Mouse (Mus musculus) skeletal muscle tissue, postnatal 0 days (tissue): Measurements from ENCODE around the gene Ccdc159. TPM values are rescaled to one million over a fixed set of nuclear protein-coding genes. Genes with fewer than 3 reads are reported as not detected.

Experiments used
- polyA plus RNA-seq: library from polyadenylated mRNA; unstranded; fragments of >200 nt; fragmentation: Nextera tagmentation; extraction: Ambion mirVana; gene quantifications from 2 replicates; pipeline ENCODE4 v1.2.1, GENCODE M21; 2015

The Ccdc159 gene
- 1.1 and 1.3 TPM in 2 replicates for polyA plus RNA-seq

DNA sequence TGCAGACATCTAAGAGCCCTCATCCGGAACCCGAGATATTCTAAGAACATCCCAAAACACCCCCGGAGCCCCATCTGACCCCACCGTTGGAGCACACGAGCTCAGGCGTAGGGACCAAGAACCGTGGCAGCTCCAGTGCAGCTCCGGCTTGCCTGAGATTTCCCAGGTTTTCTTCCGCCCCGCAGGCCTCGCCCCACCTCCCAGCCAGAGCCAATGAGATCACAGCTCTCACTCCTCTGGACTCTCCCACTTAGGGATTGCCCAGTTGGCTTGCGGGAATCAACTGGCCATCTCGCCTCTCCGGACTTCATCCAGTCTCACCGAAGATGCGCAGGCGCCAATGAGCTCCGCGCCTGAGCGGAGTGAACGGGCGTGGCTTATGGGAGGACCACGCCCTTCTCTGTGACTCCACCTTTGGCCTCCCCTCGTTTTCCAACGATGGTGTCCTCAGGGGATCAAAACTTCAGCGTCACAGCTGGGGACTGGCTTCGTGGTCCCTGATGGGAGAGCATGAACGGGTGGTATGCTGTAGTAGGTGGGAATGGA lies at the start of gene Ccdc159, which contains the start of gene Tmem205:
Gene Ccdc159 (plus strand): TSS at position 264 of the 546 bp plus-strand sequence.
Gene Tmem205 (minus strand): TSS at position 349 of the 546 bp plus-strand sequence.

DNA sequence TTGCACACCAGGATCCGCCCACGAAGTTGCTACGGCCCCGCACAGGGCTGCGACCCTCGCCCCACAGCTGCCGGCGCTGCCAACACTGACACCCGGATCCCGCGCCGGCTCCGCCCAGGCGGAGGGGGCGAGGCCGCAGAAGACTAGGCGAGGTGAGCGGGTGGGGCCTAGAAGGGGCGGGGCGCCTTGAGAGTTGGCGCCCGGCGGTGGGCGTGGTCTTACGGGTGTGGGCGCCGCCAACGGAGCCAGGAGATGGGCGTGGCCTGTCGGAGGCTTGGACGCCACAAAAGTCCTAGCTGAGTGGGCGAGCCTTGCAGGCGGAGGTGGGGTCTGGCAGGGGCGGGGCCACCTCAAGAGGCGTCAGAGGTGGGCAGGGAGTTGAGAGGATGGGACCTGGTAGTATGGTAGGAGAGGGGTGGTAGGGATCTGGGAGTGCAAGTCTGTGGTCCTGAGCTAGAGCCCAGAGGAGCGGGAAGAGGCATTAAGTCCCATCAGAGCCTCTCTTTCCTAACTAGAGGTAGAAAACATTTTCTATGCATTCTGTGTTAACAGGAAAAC lies 9.2 kb upstream of the Ccdc159 start, which contains the start of gene Rab3d:
Gene Rab3d (minus strand): TSS at position 158 of the 558 bp plus-strand sequence.

DNA sequence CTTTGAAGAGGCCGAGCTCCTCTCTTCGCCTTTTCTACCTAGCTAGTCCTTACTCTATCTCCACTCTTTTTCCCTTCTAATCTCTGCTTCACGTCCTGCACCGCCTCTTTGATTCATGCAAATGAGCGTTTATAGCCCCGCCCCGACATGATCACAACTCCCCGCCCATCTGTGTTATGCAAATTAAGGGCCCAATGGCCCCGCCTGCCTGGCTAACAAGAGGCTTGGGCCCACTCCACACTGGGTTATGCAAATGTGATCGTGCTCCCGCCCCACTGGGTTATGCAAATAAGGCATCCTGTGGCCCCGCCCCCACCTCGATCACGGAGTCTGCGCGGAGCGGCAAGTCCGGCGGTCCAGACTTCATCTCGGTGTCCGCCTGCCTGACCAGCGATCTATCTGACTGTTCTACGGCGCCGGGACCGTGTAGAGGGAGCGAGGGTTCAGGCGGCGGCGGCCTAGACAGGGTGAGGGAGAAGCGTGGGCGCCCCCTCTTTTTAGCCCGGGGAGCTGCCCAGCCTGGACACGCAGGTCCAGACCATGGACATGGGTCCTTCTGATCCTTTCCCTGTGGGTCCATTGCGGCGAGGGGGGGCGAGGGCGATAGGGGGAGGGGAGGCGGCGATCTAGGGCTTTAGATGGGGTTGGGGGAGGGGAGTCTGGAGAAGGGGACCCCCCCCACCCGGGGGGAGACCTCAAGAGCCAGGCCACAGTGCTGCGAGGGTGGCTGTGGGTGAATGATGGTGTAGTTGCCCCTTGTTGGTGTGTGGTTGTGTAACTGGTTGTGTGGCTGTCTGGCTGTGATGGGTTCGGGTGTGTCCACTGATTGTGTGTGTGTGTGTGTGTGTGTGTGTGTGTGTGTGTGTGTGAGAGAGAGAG lies 9.7 kb downstream of the Ccdc159 start, which contains the start of gene Plppr2:
Gene Plppr2 (plus strand): TSS at position 342 of the 879 bp plus-strand sequence.

DNA sequence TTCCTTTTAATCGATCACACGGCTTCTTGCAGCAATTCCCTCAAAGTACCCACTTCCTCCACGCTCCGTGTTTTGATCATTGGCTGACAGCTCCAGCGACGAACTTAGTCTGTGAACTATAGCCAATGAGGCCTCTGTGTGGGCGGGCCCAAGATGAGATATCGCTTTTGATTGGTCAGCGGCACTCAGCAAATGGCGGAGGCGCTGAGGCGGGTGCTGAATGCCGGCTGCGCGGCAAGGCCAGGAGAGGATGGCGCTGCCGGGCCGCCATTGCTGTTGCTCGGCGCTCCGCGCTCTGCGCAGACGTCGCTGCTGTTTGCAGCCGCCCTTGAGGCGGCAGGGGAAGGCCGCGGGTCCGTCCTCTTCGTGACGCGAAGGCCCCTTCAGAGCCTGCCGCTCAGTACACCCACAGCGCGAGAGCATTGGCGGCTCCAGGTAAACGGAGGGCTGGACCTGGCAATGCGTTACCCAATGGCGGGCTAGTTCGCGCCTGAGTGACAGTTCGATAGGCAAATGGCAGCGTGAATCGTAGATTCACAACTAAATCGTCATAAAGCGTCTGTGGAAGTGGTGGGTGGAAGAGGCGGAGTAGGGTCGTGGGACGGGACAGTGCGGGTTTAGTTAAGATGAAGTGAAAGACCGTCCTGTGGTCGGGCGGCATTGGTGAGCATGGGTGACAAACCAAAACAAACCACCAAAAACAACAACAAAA lies 28.5 kb downstream of the Ccdc159 start, which contains the start of gene Swsap1:
Gene Swsap1 (plus strand): TSS at position 186 of the 712 bp plus-strand sequence.

DNA sequence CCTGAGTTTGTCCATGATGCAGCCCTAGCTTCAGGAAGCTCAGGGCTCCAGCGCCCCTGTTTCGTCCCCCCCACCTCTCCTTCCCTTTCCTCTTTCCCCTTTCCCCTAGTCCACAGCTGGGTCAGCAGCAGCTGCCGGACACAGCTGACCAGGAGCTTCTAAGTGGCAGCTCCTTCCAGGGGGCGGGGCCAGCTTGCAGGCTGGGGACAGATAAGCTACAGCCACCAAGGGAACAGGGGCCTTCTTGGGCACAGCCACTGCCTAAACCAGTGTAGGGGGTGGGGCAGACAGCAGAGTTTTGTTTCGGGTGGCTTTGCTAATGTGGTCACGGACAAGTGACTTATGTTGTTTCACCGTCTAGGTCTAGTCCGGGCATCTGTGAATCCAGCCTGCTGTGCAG lies 36.1 kb downstream of the Ccdc159 start, which contains the start of gene Epor:
Gene Epor (minus strand): TSS at position 90 of the 400 bp plus-strand sequence.

Other genes with a start within 250 kb of the Ccdc159 start
- gene Ldlr, start 204.0 kb upstream of the Ccdc159 start, polyA plus RNA-seq = 6.8 and 11.5 TPM in 2 replicates
- gene Spc24, start 167.2 kb upstream of the Ccdc159 start, polyA plus RNA-seq = 16.6 and 19.0 TPM in 2 replicates
- 10.1 and 10.9 TPM in 2 replicates for gene Kank2, start 128.7 kb upstream of the Ccdc159 start, polyA plus RNA-seq
- 1.1 and 6.7 TPM in 2 replicates for gene Angptl8, start 92.0 kb upstream of the Ccdc159 start, polyA plus RNA-seq
- 13.3 and 14.2 TPM in 2 replicates for gene Dock6, start 74.8 kb upstream of the Ccdc159 start, polyA plus RNA-seq
- gene Rab3d, start 9.3 kb upstream of the Ccdc159 start, polyA plus RNA-seq = 6.7 and 17.4 TPM in 2 replicates
- 33.4 and 53.5 TPM in 2 replicates for gene Tmem205, start 85 bp downstream of the Ccdc159 start, polyA plus RNA-seq
- gene Plppr2, start 9.6 kb downstream of the Ccdc159 start, polyA plus RNA-seq = 1.4 and 2.0 TPM in 2 replicates
- 2.1 and 2.6 TPM in 2 replicates for gene Swsap1, start 28.3 kb downstream of the Ccdc159 start, polyA plus RNA-seq
- 8.0 and 9.8 TPM in 2 replicates for gene Epor, start 36.0 kb downstream of the Ccdc159 start, polyA plus RNA-seq
- 0.27 TPM in 2 replicates for gene Rgl3, start 62.0 kb downstream of the Ccdc159 start, polyA plus RNA-seq
- 0.09 and 0.12 TPM in 2 replicates for gene Ccdc151, start 75.2 kb downstream of the Ccdc159 start, polyA plus RNA-seq
- gene Prkcsh, start 75.3 kb downstream of the Ccdc159 start, polyA plus RNA-seq = 28.7 and 37.6 TPM in 2 replicates
- gene Elavl3, start 124.6 kb downstream of the Ccdc159 start, polyA plus RNA-seq = not detected in 2 replicates
- not detected in 2 replicates for gene Gm49318, start 143.8 kb downstream of the Ccdc159 start, polyA plus RNA-seq
- gene Zfp653, start 143.9 kb downstream of the Ccdc159 start, polyA plus RNA-seq = 3.8 and 4.5 TPM in 2 replicates
- 40.4 and 43.4 TPM in 2 replicates for gene Ecsit, start 158.0 kb downstream of the Ccdc159 start, polyA plus RNA-seq
- 8.7 and 11.2 TPM in 2 replicates for gene Cnn1, start 171.7 kb downstream of the Ccdc159 start, polyA plus RNA-seq
- gene Elof1, start 189.7 kb downstream of the Ccdc159 start, polyA plus RNA-seq = 69.6 and 81.4 TPM in 2 replicates
- gene Acp5, start 208.2 kb downstream of the Ccdc159 start, polyA plus RNA-seq = 1.6 and 22.5 TPM in 2 replicates
- 65.1 and 66.3 TPM in 2 replicates for gene Pigyl, start 229.4 kb downstream of the Ccdc159 start, polyA plus RNA-seq